Mouse (Mus musculus) small intestine, adult 2 months (tissue): Measurements from ENCODE around the gene Tmtc1.

Experiments
- CTCF ChIP-seq: fragments of 200-500 bp; IDR thresholded peaks from 2 replicates; pipeline ENCODE4 v1.5.1; 2012; ENCODE audit warnings: low read depth, mild to moderate bottlenecking, control low read depth, inconsistent platforms, low read length, moderate library complexity, mixed read lengths; ENCODE audit not compliant: insufficient replicate concordance, insufficient read length; ENCODE audit errors: extremely low read depth
- POLR2A ChIP-seq: fragments of 200-500 bp; IDR thresholded peaks from 2 replicates; pipeline ENCODE4 v1.6.1; 2012; ENCODE audit warnings: low read depth, mild to moderate bottlenecking, control low read depth, inconsistent platforms, low read length, moderate library complexity

- TF ChIP-seq CTCF (no peak), POLR2A (no peak)
These were observed 62.9 kb downstream of the Tmtc1 start for GRCm38 (mm10) chr6:148381163-148381782.
